Mouse (Mus musculus) B cell, adult (primary cell): ENCODE results near the gene Olfr118. TPM values are rescaled to one million over a fixed set of nuclear protein-coding genes. Genes with fewer than 3 reads are reported as not detected.

Source experiments
- total RNA-seq: library from RNA; stranded (reverse); gene quantifications from 4 replicates; pipeline ENCODE4 v1.2.4, GENCODE M21; 2023; ENCODE audit not compliant: inconsistent age

Gene Olfr118
- total RNA-seq, result not detected in 4 replicates

GRCm38 (mm10) chr17:37666688-37667087 lies at the start of gene Olfr118:
Gene Olfr118 (plus strand): TSS chr17:37666988.

DNA sequence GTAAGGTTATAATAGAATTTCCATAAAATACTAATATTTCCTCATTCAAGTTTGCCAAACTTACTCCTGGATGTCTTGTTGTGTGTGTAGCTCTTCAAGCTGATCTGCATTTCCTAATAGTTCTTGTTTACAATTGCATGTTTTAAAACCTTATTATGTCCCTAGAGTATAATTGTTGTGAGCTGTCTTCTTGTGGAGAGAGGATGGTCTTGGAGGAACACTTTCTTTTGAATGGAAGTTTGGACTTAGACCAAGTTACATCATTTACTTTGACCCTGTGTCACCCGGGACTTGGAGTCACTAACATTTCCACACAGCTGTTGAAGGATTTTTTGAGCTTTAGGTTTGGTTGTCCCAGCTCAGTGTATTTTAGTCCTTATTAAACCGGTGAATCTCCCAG lies 39.8 kb upstream of the Olfr118 start, which contains the start of the genes Olfr115 and Olfr116:
TSS of gene Olfr115 (minus strand) at position 101 of the 400 bp plus-strand sequence.
TSS of gene Olfr116 (minus strand) at position 191 of the 400 bp plus-strand sequence.

GRCm38 (mm10) chr17:37663682-37664081 lies 3.1 kb upstream of the Olfr118 start, which contains the start of gene Olfr117:
Gene Olfr117 (minus strand): TSS chr17:37663782.

GRCm38 (mm10) chr17:37696264-37696663 lies 29.5 kb downstream of the Olfr118 start, which contains the start of gene Olfr119:
Gene Olfr119 (plus strand): TSS chr17:37696564.

GRCm38 (mm10) chr17:37721508-37721907 lies 54.7 kb downstream of the Olfr118 start, which contains the start of gene Olfr120:
Gene Olfr120 (plus strand): TSS chr17:37721808.

Other genes with a start within 250 kb of the Olfr118 start
- not detected in 4 replicates for gene Olfr108, start 221.5 kb upstream of the Olfr118 start, total RNA-seq
- gene Olfr109, start 208.1 kb upstream of the Olfr118 start, total RNA-seq, result not detected in 4 replicates
- not detected in 4 replicates for gene H2-M2, start 183.4 kb upstream of the Olfr118 start, total RNA-seq
- not detected in 4 replicates for gene Olfr110, start 174.5 kb upstream of the Olfr118 start, total RNA-seq
- gene Olfr111, start 159.0 kb upstream of the Olfr118 start, total RNA-seq, result not detected in 4 replicates
- gene Olfr112, start 97.5 kb upstream of the Olfr118 start, total RNA-seq, result not detected in 4 replicates
- not detected in 4 replicates for gene Olfr113, start 89.3 kb upstream of the Olfr118 start, total RNA-seq
- gene Olfr114, start 74.2 kb upstream of the Olfr118 start, total RNA-seq, result not detected in 4 replicates
- gene Olfr115, start 39.9 kb upstream of the Olfr118 start, total RNA-seq, result not detected in 4 replicates
- gene Olfr116, start 39.8 kb upstream of the Olfr118 start, total RNA-seq, result not detected in 4 replicates
- not detected in 4 replicates for gene Olfr117, start 3.2 kb upstream of the Olfr118 start, total RNA-seq
- not detected in 4 replicates for gene Olfr119, start 29.6 kb downstream of the Olfr118 start, total RNA-seq
- not detected in 4 replicates for gene Olfr120, start 54.8 kb downstream of the Olfr118 start, total RNA-seq
- not detected in 4 replicates for gene Olfr121, start 81.9 kb downstream of the Olfr118 start, total RNA-seq
- gene Olfr122, start 101.6 kb downstream of the Olfr118 start, total RNA-seq, result not detected in 4 replicates
- not detected in 4 replicates for gene Olfr123, start 126.5 kb downstream of the Olfr118 start, total RNA-seq
- gene Olfr124, start 132.9 kb downstream of the Olfr118 start, total RNA-seq, result not detected in 4 replicates
- gene Olfr125, start 166.0 kb downstream of the Olfr118 start, total RNA-seq, result not detected in 4 replicates
- not detected in 4 replicates for gene Olfr126, start 180.5 kb downstream of the Olfr118 start, total RNA-seq
- gene Olfr127, start 233.4 kb downstream of the Olfr118 start, total RNA-seq, result not detected in 4 replicates